Mouse (Mus musculus): Measurements from ENCODE around the gene Prkd2.

GRCm38 (mm10) chr7:16879796-16880547 is 37.3 kb downstream of the Prkd2 start:
- no peak for TF ChIP-seq CTCF (IDR thresholded peaks at IDR 0.05; ENCODE audit: low read depth)
- TF ChIP-seq EP300 (IDR thresholded peaks at IDR 0.05; ENCODE audit: low read depth): no peak

Measured in heart, postnatal 0 days (tissue).